Mouse (Mus musculus): Measurements from ENCODE around the gene Wdr93.

DNA sequence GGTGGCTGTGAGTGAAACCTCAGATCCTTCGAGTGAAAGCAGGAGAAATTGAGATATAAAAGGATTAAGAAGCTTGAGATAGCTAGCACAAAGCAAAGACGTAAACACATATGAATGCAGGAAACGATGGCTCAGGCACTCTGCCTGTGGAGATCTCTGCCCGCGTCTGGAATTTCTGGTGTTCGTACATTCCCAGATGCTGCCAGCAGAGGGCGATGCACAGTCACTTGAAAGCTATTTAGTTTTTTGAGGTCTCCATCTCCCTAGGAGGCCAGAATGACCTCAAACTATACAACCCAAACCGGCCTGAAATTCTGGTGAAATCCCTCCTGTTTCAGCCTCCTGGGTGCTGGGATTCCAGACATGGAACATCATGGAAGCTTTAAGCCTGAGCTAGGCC, 56.1 kb downstream of the Wdr93 start:
- TF ChIP-seq CTCF (IDR thresholded peaks at IDR 0.05) (peak; percentile 88), EP300 (IDR thresholded peaks at IDR 0.05) (no peak)

Data from lung, postnatal 0 days (tissue).